Mouse (Mus musculus) thymus, adult 2 months (tissue): ENCODE results near the gene Ppm1n.

Source experiments
- CTCF ChIP-seq: fragments of 200-500 bp; IDR thresholded peaks from 2 replicates; pipeline ENCODE4 v1.5.1; 2012; ENCODE audit warnings: mild to moderate bottlenecking, control low read depth, low read length, moderate library complexity, borderline replicate concordance; ENCODE audit not compliant: control insufficient read depth, poor library complexity, insufficient read depth; ENCODE audit errors: extremely low read depth
- POLR2A ChIP-seq: fragments of 200-500 bp; IDR thresholded peaks from 2 replicates; pipeline ENCODE4 v1.6.1; 2012; ENCODE audit warnings: mild to moderate bottlenecking, low read length, control low read depth, moderate library complexity; ENCODE audit not compliant: control insufficient read depth, poor library complexity, insufficient read depth; ENCODE audit errors: extremely low read depth

GRCm38 (mm10) chr7:19319458-19319857, 39.6 kb upstream of the Ppm1n start:
- TF ChIP-seq CTCF (no peak), POLR2A (no peak)
